Mouse (Mus musculus) lung, postnatal 0 days (tissue): ENCODE results near the gene Fgd4.

Experiments used
- CTCF ChIP-seq: IDR thresholded peaks from 2 replicates; pipeline ENCODE4 v1.5.1; 2016; ENCODE audit warnings: antibody characterized with exemption, mild to moderate bottlenecking
- EP300 ChIP-seq: IDR thresholded peaks from 2 replicates; pipeline ENCODE4 v1.6.1; 2016; ENCODE audit warnings: antibody characterized with exemption, mild to moderate bottlenecking, control low read depth

- TF ChIP-seq EP300 (no peak), CTCF (no peak)
These were observed 72.3 kb downstream of the Fgd4 start for GRCm38 (mm10) chr16:16528014-16528413.
